ENCODE assay signal across 8 mouse cellular contexts in the genomic region with DNA sequence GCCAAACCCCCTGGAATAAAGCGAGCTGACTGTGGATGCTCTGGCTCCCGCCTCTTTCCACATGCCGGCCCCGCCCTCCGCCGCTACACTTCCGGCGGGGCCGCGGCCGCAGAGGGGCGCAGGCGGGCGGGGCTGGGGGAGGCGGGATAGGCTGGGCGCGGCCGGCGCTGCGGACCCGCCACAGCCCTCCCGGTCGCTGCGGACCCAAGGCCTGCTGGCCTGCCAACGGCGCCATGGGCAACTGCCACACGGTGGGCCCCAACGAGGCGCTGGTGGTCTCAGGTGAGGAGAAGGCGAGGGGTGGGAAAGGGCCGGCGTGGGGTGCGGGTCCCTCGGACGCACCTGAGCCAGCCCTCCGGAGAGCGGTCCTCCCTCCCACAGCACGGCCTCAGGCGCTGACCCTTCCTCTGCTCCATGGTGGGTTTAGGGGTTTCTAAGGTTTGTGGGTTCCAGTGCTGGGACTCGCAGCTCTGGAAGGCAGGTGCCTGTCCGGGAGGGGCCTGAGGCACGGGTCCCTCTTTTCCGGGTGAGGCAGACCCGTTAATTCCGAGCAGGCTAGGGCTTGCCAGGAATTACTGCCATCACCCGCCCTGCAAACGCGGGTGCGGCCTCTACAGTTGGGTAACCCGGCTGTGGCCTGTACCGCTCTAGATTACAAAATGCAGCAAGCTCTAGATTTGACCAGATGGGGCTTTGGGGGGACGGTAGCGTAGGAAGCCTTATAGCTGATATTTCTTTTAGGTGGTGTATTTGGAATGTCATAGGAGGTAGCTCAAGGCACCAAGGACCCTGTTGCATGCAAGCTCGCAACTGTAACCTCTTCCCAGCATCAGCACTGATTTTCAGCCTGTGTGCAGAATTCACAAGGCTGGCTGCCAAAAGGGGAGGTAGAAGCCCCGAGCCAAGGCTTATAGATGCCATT. TPM values are rescaled to one million over a fixed set of nuclear protein-coding genes. Genes with fewer than 3 reads are reported as not detected.
A peak's percentile ranks its signal among the peaks of the same experiment; 100 is the strongest.
DNase-seq lines count a peak whose midpoint lies in the region; ATAC-seq and TF ChIP-seq lines count a peak whose summit lies in the region.

Gene Flot2, plus strand, starts transcription at position 101 of the 922 bp plus-strand sequence.

- WGBS in bone marrow, adult 2 months, result 2% methylated on average over 55 of the region's 55 CpGs
- WGBS in heart, embryonic 13.5 days, result 1% methylated on average over 52 of the region's 55 CpGs
- WGBS in kidney, postnatal 0 days, result 2% methylated on average over 52 of the region's 55 CpGs
- 2% methylated on average over 50 of the region's 55 CpGs for WGBS in liver, postnatal 0 days (ENCODE audit: insufficient replicate concordance)
- 2% methylated on average over 55 of the region's 55 CpGs for WGBS in neural tube, embryonic 12.5 days

- H3K4me3 ChIP-seq in bone marrow, adult 2 months (replicated peaks; ENCODE audit: control insufficient read depth, low read depth, low read length), result peak within 1 kb of the TSS; percentile 81
- peak within 1 kb of the TSS; percentile 95 for H3K4me3 ChIP-seq in embryonic fibroblast, embryonic 13.5 days (ENCODE audit: insufficient read depth, low read length)
- peak within 1 kb of the TSS; percentile 84 for H3K4me3 ChIP-seq in heart, embryonic 13.5 days
- H3K4me3 ChIP-seq in kidney, postnatal 0 days (replicated peaks; ENCODE audit: low read depth, low read length), result peak within 1 kb of the TSS; percentile 92
- H3K4me3 ChIP-seq in liver, postnatal 0 days (ENCODE audit: low read depth, low read length), result peak within 1 kb of the TSS; percentile 75
- peak within 1 kb of the TSS; percentile 87 for H3K4me3 ChIP-seq in neural tube, embryonic 12.5 days

- ATAC-seq in heart, embryonic 13.5 days (ENCODE audit: extremely low read depth, insufficient number of reproducible peaks, low FRiP score, low TSS enrichment), result peak; percentile 51; the same call in 1 of the 2 replicates
- ATAC-seq in kidney, postnatal 0 days (replicated peaks; ENCODE audit: low FRiP score, low read depth), result peak; percentile 82
- peak; percentile 83 for ATAC-seq in liver, postnatal 0 days
- ATAC-seq in neural tube, embryonic 12.5 days (ENCODE audit: low FRiP score, low read depth), result peak; percentile 87

- TF ChIP-seq EP300 in liver, postnatal 0 days (IDR thresholded peaks at IDR 0.05; ENCODE audit: low read depth), result no peak

- peak within 1 kb of the TSS; percentile 76 for H3K4me2 ChIP-seq in heart, embryonic 13.5 days
- H3K4me2 ChIP-seq in kidney, postnatal 0 days (ENCODE audit: low read length), result peak within 1 kb of the TSS; percentile 83
- peak within 1 kb of the TSS; percentile 94 for H3K4me2 ChIP-seq in liver, postnatal 0 days (ENCODE audit: low read depth, low read length)
- H3K4me2 ChIP-seq in neural tube, embryonic 12.5 days (replicated peaks), result peak within 1 kb of the TSS; percentile 83

- peaks cover 45% of the 10 kb centered on the region for H3K36me3 ChIP-seq in heart, embryonic 13.5 days
- no peaks in the 10 kb centered on the region for H3K36me3 ChIP-seq in kidney, postnatal 0 days (ENCODE audit: insufficient read depth, low read length)
- H3K36me3 ChIP-seq in liver, postnatal 0 days (replicated peaks; ENCODE audit: insufficient read depth, low read length), result peaks cover 7% of the 10 kb centered on the region; the same call in 1 of the 2 replicates
- peaks cover 24% of the 10 kb centered on the region; the same call in 1 of the 2 replicates for H3K36me3 ChIP-seq in neural tube, embryonic 12.5 days

- no peaks in the 10 kb centered on the region for H3K9me3 ChIP-seq in heart, embryonic 13.5 days
- H3K9me3 ChIP-seq in kidney, postnatal 0 days (replicated peaks; ENCODE audit: low read length), result no peaks in the 10 kb centered on the region
- no peaks in the 10 kb centered on the region for H3K9me3 ChIP-seq in liver, postnatal 0 days (ENCODE audit: low read length)
- H3K9me3 ChIP-seq in neural tube, embryonic 12.5 days, result no peaks in the 10 kb centered on the region

- peak within 1 kb of the TSS; percentile 92 for H3K9ac ChIP-seq in heart, embryonic 13.5 days
- H3K9ac ChIP-seq in kidney, postnatal 0 days (ENCODE audit: low read depth, low read length), result peak within 1 kb of the TSS; percentile 91
- peak within 1 kb of the TSS; percentile 80 for H3K9ac ChIP-seq in liver, postnatal 0 days (replicated peaks)
- H3K9ac ChIP-seq in neural tube, embryonic 12.5 days, result peak within 1 kb of the TSS; percentile 93

- peak within 1 kb of the TSS; percentile 96 for H3K27ac ChIP-seq in bone marrow, adult 2 months (ENCODE audit: control insufficient read depth, insufficient read depth, low read depth, low read length, poor library complexity)
- peak within 1 kb of the TSS; percentile 67 for H3K27ac ChIP-seq in embryonic fibroblast, embryonic 13.5 days (ENCODE audit: insufficient read depth, low read length)
- H3K27ac ChIP-seq in heart, embryonic 13.5 days (replicated peaks), result peak within 1 kb of the TSS; percentile 86
- peak within 1 kb of the TSS; percentile 78 for H3K27ac ChIP-seq in kidney, postnatal 0 days
- H3K27ac ChIP-seq in liver, postnatal 0 days (ENCODE audit: low read depth), result peak within 1 kb of the TSS; percentile 86
- peak within 1 kb of the TSS; percentile 46; the same call in 1 of the 2 replicates for H3K27ac ChIP-seq in neural tube, embryonic 12.5 days

- no peaks in the 10 kb centered on the region for H3K27me3 ChIP-seq in heart, embryonic 13.5 days (replicated peaks)
- no peaks in the 10 kb centered on the region for H3K27me3 ChIP-seq in kidney, postnatal 0 days (ENCODE audit: insufficient read depth, low read length)
- H3K27me3 ChIP-seq in liver, postnatal 0 days (ENCODE audit: insufficient read depth, low read length), result no peaks in the 10 kb centered on the region
- H3K27me3 ChIP-seq in neural tube, embryonic 12.5 days (replicated peaks), result no peaks in the 10 kb centered on the region

- TF ChIP-seq CTCF in bone marrow, adult 2 months (IDR thresholded peaks at IDR 0.05; ENCODE audit: control insufficient read depth, insufficient read depth, low read length), result no peak
- no peak for TF ChIP-seq CTCF in embryonic fibroblast, embryonic 13.5 days (IDR thresholded peaks at IDR 0.05; ENCODE audit: borderline replicate concordance, insufficient read depth, low read length)
- peak; percentile 25; the same call in 1 of the 2 replicates for TF ChIP-seq CTCF in kidney, postnatal 0 days (IDR thresholded peaks at IDR 0.05; ENCODE audit: low read depth)
- TF ChIP-seq CTCF in liver, postnatal 0 days (IDR thresholded peaks at IDR 0.05; ENCODE audit: low read depth), result peak; percentile 41

- peak; percentile 30; the same call in 1 of the 2 replicates for TF ChIP-seq POLR2A in bone marrow, adult 2 months (IDR thresholded peaks at IDR 0.05; ENCODE audit: borderline replicate concordance, control insufficient read depth, low read depth, low read length)
- TF ChIP-seq POLR2A in embryonic fibroblast, embryonic 13.5 days (IDR thresholded peaks at IDR 0.05; ENCODE audit: low read depth, low read length), result peak; percentile 75

- peak; percentile 76 for DNase-seq in CD4-positive, CD25-positive, alpha-beta regulatory T cell, adult 2 months (ENCODE audit: low read depth, low spot score)
- peak; percentile 81 for DNase-seq in kidney, postnatal 0 days (ENCODE audit: low spot score)
- DNase-seq in liver, postnatal 0 days, result peak; percentile 79
- DNase-seq in thymus, adult 18-20 months, result peak; percentile 49 to 54

- H3K4me1 ChIP-seq in bone marrow, adult 2 months (ENCODE audit: control insufficient read depth, insufficient read depth, low read length), result peaks cover 2% of the 10 kb centered on the region
- H3K4me1 ChIP-seq in embryonic fibroblast, embryonic 13.5 days (ENCODE audit: control insufficient read depth, insufficient read depth, low read length), result no peaks in the 10 kb centered on the region
- H3K4me1 ChIP-seq in heart, embryonic 13.5 days, result peaks cover 27% of the 10 kb centered on the region
- H3K4me1 ChIP-seq in kidney, postnatal 0 days (replicated peaks; ENCODE audit: insufficient read depth, low read length), result peaks cover 5% of the 10 kb centered on the region; the same call in 1 of the 2 replicates
- peaks cover 23% of the 10 kb centered on the region for H3K4me1 ChIP-seq in liver, postnatal 0 days (ENCODE audit: insufficient read depth)
- H3K4me1 ChIP-seq in neural tube, embryonic 12.5 days, result peaks cover 31% of the 10 kb centered on the region

RNA-seq across cellular contexts. Expression of gene Flot2, which starts in this region (rescaled TPM):
- 21.1 and 44.1 TPM in 2 replicates for polyA plus RNA-seq in bone marrow, adult 2 months (2011; ENCODE audit: insufficient read depth, insufficient read length, low replicate concordance, missing spikeins)
- 70.0 and 71.3 TPM in 2 replicates for polyA plus RNA-seq in embryonic fibroblast, embryonic 13.5 days (2011; ENCODE audit: insufficient read length, low read depth, missing spikeins)
- 71.8 and 83.9 TPM in 2 replicates for polyA plus RNA-seq in heart, embryonic 13.5 days (2015; fragmentation: Nextera tagmentation; extraction: Ambion mirVana)
- 38.5 and 42.4 TPM in 2 replicates for polyA plus RNA-seq in kidney, postnatal 0 days (2015; fragmentation: Nextera tagmentation; extraction: Ambion mirVana)
- polyA plus RNA-seq in liver, postnatal 0 days (2015; fragmentation: Nextera tagmentation; extraction: Ambion mirVana), result 23.1 and 25.9 TPM in 2 replicates
- polyA plus RNA-seq in neural tube, embryonic 12.5 days (2016; fragmentation: Nextera tagmentation; extraction: Ambion mirVana), result 74.8 and 81.0 TPM in 2 replicates

Comparison
In these comparisons a context has a peak if more than half of its experiments do, and no peak if none do; other contexts are left out.
1. Peak in every context shown above with its lines: DNase-seq, ATAC-seq, H3K4me3 ChIP-seq and H3K27ac ChIP-seq.
2. H3K27ac ChIP-seq: peak in every context shown above with its lines; median percentile 96 in bone marrow, adult 2 months; 86 in heart, embryonic 13.5 days; 86 in liver, postnatal 0 days; 78 in kidney, postnatal 0 days; 67 in embryonic fibroblast, embryonic 13.5 days; 46 in neural tube, embryonic 12.5 days.
3. CTCF ChIP-seq: peak in kidney, postnatal 0 days (single experiment) and liver, postnatal 0 days (single experiment); none in bone marrow, adult 2 months (single experiment) and embryonic fibroblast, embryonic 13.5 days (single experiment).